Mouse (Mus musculus) liver, adult 2 months (tissue): Measurements from ENCODE around the gene Zfp366. TPM values are rescaled to one million over a fixed set of nuclear protein-coding genes. Genes with fewer than 3 reads are reported as not detected.

Experiments
- DNase-seq: peaks from one replicate; pipeline ENCODE4 v3.0.0-alpha.2; 2011; ENCODE audit warnings: low read depth, low spot score; ENCODE audit errors: extremely low read depth
- H3K27ac ChIP-seq: fragments of 200-500 bp; replicated peaks from 2 replicates; pipeline ENCODE4 v1.5.1; 2012; ENCODE audit warnings: low read depth, mild to moderate bottlenecking, control low read depth, inconsistent platforms, low read length; ENCODE audit not compliant: insufficient read depth
- H3K27me3 ChIP-seq: fragments of 200-500 bp; 2 replicates; pipeline ENCODE4 v1.6.1; 2012; ENCODE audit warnings: mild to moderate bottlenecking, moderate library complexity, low read length, inconsistent platforms; ENCODE audit not compliant: control insufficient read depth, insufficient read depth
- H3K36me3 ChIP-seq: fragments of 200-500 bp; 2 replicates; pipeline ENCODE4 v1.6.1; 2012; ENCODE audit warnings: low read length, inconsistent platforms; ENCODE audit not compliant: control insufficient read depth, insufficient read depth
- H3K4me1 ChIP-seq: fragments of 200-500 bp; 2 replicates; pipeline ENCODE4 v1.6.1; 2011; ENCODE audit warnings: low read length; ENCODE audit not compliant: control insufficient read depth, insufficient read depth
- H3K4me3 ChIP-seq: fragments of 200-500 bp; 2 replicates; pipeline ENCODE4 v1.5.1; 2011; ENCODE audit warnings: low read depth, mild to moderate bottlenecking, control low read depth, low read length, moderate library complexity; ENCODE audit not compliant: insufficient read depth
- H3K79me2 ChIP-seq: fragments of 200-500 bp; 2 replicates; pipeline ENCODE4 v1.6.1; 2012; ENCODE audit warnings: inconsistent platforms, mild to moderate bottlenecking, low read length, moderate library complexity; ENCODE audit not compliant: control insufficient read depth, insufficient read depth
- H3K9ac ChIP-seq: fragments of 200-500 bp; 2 replicates; pipeline ENCODE4 v1.6.1; 2012; ENCODE audit warnings: low read depth, mild to moderate bottlenecking, control low read depth, inconsistent platforms, low read length
- CTCF ChIP-seq: fragments of 200-500 bp; IDR thresholded peaks from 2 replicates; pipeline ENCODE4 v1.5.1; 2011; ENCODE audit warnings: low read depth, low read length, control low read depth
- POLR2A ChIP-seq: fragments of 200-500 bp; IDR thresholded peaks from 2 replicates; pipeline ENCODE4 v1.6.1; 2011; ENCODE audit warnings: low read length, control low read depth; ENCODE audit not compliant: insufficient read depth; ENCODE audit errors: extremely low read depth
- whole genome bisulfite sequencing: fragments of 180-500 bp; shearing (Covaris S2); methylation state at CpG from one replicate; pipeline ENCODE4 v1.1.7; 2018; 5-methylcytosine and 5-hydroxymethylcytosine counted together
- polyA plus RNA-seq: library from polyadenylated mRNA; depleted of rRNA; stranded (reverse); fragments of >200 nt; gene quantifications from 2 replicates; pipeline ENCODE4 v1.2.3, GENCODE M21; 2012
- total RNA-seq: library from RNA; depleted of rRNA; stranded (reverse); fragments of >200 nt; gene quantifications from 2 replicates; pipeline ENCODE4 v1.2.3, GENCODE M21; 2014

Gene Zfp366
- total and polyA plus RNA-seq, 2 experiments, result 0.56 to 0.74 TPM

- Histone ChIP-seq H3K36me3 (no peaks in the 10 kb centered on the region; the same call in 1 of the 2 replicates), H3K9ac (no peak overlapping the region), H3K27me3 (no peaks in the 10 kb centered on the region), H3K4me1 (peaks cover 2% of the 10 kb centered on the region), H3K27ac (peak overlapping the region; percentile 91; the same call in 1 of the 2 replicates), H3K79me2 (no peaks in the 10 kb centered on the region), H3K4me3 (no peak overlapping the region)
- TF ChIP-seq POLR2A (no peak), CTCF (no peak)
- DNase-seq, result no peak
- WGBS, result 73% methylated on average over 1 of the region's 1 CpGs
Measured at GRCm38 (mm10) chr13:99237841-99238216, 53.2 kb downstream of the Zfp366 start.

DNA sequence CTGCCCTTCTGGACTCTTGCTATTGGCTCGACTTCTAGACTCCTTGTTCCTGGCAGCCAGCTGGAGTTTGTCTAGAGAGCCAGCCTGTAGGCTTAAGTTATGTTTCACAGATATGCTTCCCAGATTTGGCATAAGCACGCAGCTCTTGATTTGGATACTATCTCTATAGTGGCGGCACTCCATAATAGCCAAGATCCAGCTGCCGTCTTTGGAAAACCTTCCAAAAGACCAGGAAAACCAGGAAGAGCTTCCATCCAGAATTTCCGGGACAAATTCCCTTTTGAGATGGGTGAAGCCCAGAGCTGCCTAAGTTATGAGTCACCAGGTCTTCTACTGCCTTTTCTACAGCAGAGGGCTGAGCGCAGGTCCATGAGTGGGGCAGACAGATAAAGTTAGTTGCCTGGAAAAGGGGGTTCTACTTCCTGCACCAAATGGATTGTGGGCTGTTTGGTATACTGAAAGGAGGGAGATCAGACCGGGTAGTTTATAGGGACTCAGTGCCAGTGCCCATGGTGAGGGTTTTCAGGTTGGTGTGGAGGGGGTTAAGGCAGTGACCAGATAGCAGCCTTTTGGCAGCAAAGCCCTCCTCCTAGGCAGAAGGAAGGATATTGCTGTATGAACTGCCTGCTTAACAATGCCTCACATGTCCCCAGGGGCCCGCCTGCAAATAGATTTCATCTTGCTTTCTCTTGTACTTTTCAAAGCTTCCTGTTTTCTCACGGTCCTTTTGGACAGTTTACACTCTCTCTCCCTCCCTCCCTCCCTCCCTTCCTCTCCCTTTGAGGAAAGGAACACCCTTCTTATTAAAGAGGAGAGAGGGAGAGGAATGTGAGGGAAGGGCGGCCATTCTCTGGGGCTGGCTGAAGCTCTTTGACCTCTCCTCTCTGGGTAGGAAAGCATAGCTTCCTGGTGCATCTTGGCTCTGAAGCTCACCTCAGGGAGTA, 53.9 kb downstream of the Zfp366 start:
- Histone ChIP-seq H3K79me2 (no peaks in the 10 kb centered on the region), H3K27ac (peak overlapping the region; percentile 91), H3K27me3 (no peaks in the 10 kb centered on the region), H3K36me3 (no peaks in the 10 kb centered on the region), H3K4me3 (no peak overlapping the region), H3K9ac (no peak overlapping the region), H3K4me1 (peaks cover 2% of the 10 kb centered on the region)
- DNase-seq, result peak; percentile 25
- no peak for TF ChIP-seq POLR2A
- no peak for TF ChIP-seq CTCF
- 68% methylated on average over 10 of the region's 10 CpGs for WGBS

DNA sequence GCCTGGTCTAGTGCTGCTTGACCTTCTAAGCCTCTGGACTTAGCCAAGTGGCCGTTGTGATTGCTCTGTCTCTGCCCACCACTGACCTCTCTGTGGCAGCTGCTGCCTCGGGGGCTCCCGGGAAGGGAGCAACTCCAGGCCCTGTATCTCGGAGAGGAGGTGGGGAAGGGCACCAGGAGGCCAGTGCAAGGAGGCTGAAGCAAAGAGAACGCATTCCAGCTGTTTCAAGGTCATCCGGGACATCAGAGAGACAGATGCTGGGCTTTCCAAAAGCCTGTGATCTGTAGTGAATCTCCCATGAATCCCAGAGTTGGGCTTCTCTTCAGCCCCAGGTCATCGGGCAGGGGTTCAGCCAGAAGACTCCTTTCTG, 54.5 kb downstream of the Zfp366 start:
- Histone ChIP-seq H3K27ac (peak overlapping the region; percentile 90), H3K9ac (no peak overlapping the region)

DNA sequence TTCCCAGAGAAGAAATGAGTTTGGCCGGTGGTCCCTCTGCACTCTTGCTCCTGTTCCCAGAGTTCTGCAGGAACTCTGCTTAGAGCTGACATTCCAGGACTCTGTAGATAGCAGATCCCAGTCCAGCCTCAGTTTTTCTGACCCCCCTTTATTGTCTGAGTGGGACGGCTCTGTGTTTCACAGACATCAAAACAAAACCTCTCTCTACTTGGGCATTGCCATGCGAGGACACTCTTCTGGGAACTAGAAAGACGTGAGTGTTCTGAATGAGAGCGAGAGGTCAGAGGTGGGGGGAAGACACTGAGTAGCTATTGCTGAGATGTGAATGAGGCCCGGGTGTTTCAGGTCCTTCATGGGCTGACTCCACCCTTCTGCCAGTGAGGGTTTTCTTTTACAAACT, 55.1 kb downstream of the Zfp366 start:
- DNase-seq, result no peak
- Histone ChIP-seq H3K27ac (peak overlapping the region; percentile 90), H3K27me3 (no peaks in the 10 kb centered on the region), H3K4me3 (no peak overlapping the region), H3K79me2 (no peaks in the 10 kb centered on the region), H3K4me1 (peaks cover 2% of the 10 kb centered on the region), H3K36me3 (no peaks in the 10 kb centered on the region), H3K9ac (no peak overlapping the region)
- 72% methylated on average over 6 of the region's 6 CpGs for WGBS
- TF ChIP-seq POLR2A, result no peak
- no peak for TF ChIP-seq CTCF

More for the DNA sequence above, 54.5 kb downstream of the Zfp366 start:
- H3K79me2 ChIP-seq, result no peaks in the 10 kb centered on the region
- H3K4me3 ChIP-seq, result no peak overlapping the region
- peaks cover 2% of the 10 kb centered on the region for H3K4me1 ChIP-seq
- H3K36me3 ChIP-seq, result no peaks in the 10 kb centered on the region
- DNase-seq, result no peak
- TF ChIP-seq POLR2A (no peak), CTCF (no peak)
- H3K27me3 ChIP-seq, result no peaks in the 10 kb centered on the region
- 54% methylated on average over 7 of the region's 7 CpGs for WGBS

DNA sequence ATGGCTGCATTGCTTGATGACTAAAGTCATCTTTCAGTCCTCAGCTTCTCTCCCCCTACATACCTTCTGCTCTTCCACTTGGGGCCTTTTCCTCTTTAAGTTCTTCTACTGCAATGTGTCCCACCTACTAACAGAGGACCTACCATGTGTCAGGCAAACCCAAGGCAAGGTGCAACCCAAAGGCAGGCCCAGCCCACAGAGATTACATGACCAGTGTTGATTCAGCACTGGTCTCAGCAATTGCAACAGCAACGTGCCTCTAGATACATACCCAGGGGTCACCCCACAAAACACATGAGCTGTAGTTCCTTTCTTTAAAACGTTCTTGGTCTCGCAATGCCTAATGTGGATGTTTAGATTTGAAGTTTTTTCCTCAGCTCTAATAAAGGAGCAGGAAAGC, 57.4 kb downstream of the Zfp366 start:
- WGBS, result 53% methylated on average over 3 of the region's 3 CpGs
- Histone ChIP-seq H3K36me3 (no peaks in the 10 kb centered on the region), H3K4me1 (peaks cover 2% of the 10 kb centered on the region), H3K27ac (no peak overlapping the region), H3K79me2 (no peaks in the 10 kb centered on the region), H3K27me3 (no peaks in the 10 kb centered on the region), H3K4me3 (no peak overlapping the region), H3K9ac (no peak overlapping the region)
- no peak for TF ChIP-seq CTCF
- no peak for TF ChIP-seq POLR2A
- DNase-seq, result no peak

DNA sequence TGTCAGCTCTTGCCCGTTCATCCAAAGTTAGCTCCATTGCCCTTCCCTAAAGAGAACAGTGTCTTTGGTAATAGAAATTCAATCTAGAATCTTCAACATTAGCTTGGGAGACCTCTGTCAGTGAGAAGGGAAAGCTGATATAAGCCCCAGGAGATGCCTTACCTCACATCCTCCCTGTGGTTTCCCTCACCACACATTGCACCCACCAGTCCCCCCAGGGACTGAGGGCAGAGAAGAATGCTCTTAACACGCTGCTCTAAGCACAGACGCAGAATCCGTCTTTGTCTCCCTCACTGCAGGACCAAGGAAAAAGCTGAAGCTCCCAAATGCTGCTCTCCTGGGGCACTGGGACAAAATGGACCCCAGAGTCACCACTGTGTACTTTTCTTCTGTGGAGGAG, 58.3 kb downstream of the Zfp366 start:
- no peak for DNase-seq
- Histone ChIP-seq H3K27ac (no peak overlapping the region), H3K4me1 (peaks cover 2% of the 10 kb centered on the region), H3K4me3 (no peak overlapping the region), H3K36me3 (no peaks in the 10 kb centered on the region), H3K9ac (no peak overlapping the region), H3K79me2 (no peaks in the 10 kb centered on the region), H3K27me3 (no peaks in the 10 kb centered on the region)
- TF ChIP-seq CTCF (no peak), POLR2A (no peak)
- 82% methylated on average over 4 of the region's 4 CpGs for WGBS
